ENCODE assay signal across 10 mouse cellular contexts in the genomic region with DNA sequence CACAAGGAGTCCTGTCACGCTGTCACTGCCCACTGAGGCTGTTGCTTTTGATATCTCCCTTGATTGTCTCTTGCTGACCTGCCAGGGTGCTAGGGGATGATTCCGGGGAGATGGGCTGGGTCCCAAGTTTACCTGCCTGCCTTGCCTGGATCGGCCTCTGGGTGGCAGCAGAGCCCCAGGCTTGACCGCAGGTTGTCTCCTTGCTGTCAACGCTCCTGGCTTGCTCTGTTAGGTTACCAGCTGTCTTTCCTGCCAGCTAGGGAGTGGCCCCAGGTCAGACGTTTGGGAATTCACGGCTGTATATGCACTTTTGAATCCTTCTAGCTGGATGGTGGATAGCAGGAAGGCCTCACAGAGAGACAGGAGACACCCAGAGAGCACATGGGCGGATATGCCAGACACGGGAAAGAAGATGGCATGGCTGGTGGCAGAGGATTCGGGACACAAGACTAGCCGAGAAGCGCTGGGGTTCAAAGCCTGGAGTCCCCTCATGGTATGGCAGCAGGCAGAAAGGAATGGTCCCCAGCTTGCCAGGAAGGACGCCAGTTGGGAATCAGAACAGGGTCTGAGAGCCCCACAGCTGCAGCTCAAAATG. TPM values are rescaled to one million over a fixed set of nuclear protein-coding genes. Genes with fewer than 3 reads are reported as not detected.
A peak's percentile ranks its signal among the peaks of the same experiment; 100 is the strongest.
DNase-seq lines count a peak whose midpoint lies in the region; ATAC-seq and TF ChIP-seq lines count a peak whose summit lies in the region.
"Had no signal": no experiment of that assay in that cellular context is flagged by ENCODE, and none has a peak within 500 bp of the region (broad histone marks: within the 10 kb centered on the region; RNA-seq: fewer than 3 reads in every experiment).

No protein-coding gene starts in this region.

- no peak overlapping the region for H3K4me3 ChIP-seq in heart, embryonic 11.5 days (ENCODE audit: low read depth, low read length)
- H3K4me3 ChIP-seq in bone marrow, adult 2 months (replicated peaks; ENCODE audit: control insufficient read depth, low read depth, low read length) = no peak overlapping the region
- H3K4me3 ChIP-seq in embryonic fibroblast, embryonic 13.5 days (ENCODE audit: insufficient read depth, low read length) = no peak overlapping the region
- H3K4me3 ChIP-seq in hindbrain, embryonic 12.5 days = no peak overlapping the region
- H3K4me3 ChIP-seq in midbrain, embryonic 13.5 days (replicated peaks) = no peak overlapping the region
- H3K4me3 ChIP-seq: liver, embryonic 15.5 days had no signal

- H3K4me1 ChIP-seq in heart, embryonic 11.5 days (ENCODE audit: control insufficient read depth, insufficient read depth, low read length) = peaks cover 15% of the 10 kb centered on the region
- H3K4me1 ChIP-seq in bone marrow, adult 2 months (ENCODE audit: control insufficient read depth, insufficient read depth, low read length) = no peaks in the 10 kb centered on the region
- no peaks in the 10 kb centered on the region; the same call in 1 of the 2 replicates for H3K4me1 ChIP-seq in embryonic fibroblast, embryonic 13.5 days (ENCODE audit: control insufficient read depth, insufficient read depth, low read length)
- H3K4me1 ChIP-seq in hindbrain, embryonic 12.5 days = peaks cover 27% of the 10 kb centered on the region
- H3K4me1 ChIP-seq in midbrain, embryonic 13.5 days (replicated peaks) = peaks cover 25% of the 10 kb centered on the region
- H3K4me1 ChIP-seq: liver, embryonic 15.5 days had no signal

- peak; percentile 90 for TF ChIP-seq CTCF in bone marrow, adult 2 months (IDR thresholded peaks at IDR 0.05; ENCODE audit: control insufficient read depth, insufficient read depth, low read length)
- peak; percentile 98 for TF ChIP-seq CTCF in embryonic fibroblast, embryonic 13.5 days (IDR thresholded peaks at IDR 0.05; ENCODE audit: borderline replicate concordance, insufficient read depth, low read length)

- WGBS in heart, embryonic 11.5 days (ENCODE audit: insufficient replicate concordance) = 32% methylated on average over 13 of the region's 13 CpGs
- WGBS in bone marrow, adult 2 months = 29% methylated on average over 13 of the region's 13 CpGs
- WGBS in hindbrain, embryonic 12.5 days = 30% methylated on average over 13 of the region's 13 CpGs
- WGBS in midbrain, embryonic 13.5 days = 37% methylated on average over 13 of the region's 13 CpGs

- no peaks in the 10 kb centered on the region for H3K36me3 ChIP-seq in heart, embryonic 11.5 days (ENCODE audit: control insufficient read depth, insufficient read depth, low read length)
- H3K36me3 ChIP-seq in hindbrain, embryonic 12.5 days = no peaks in the 10 kb centered on the region
- H3K36me3 ChIP-seq in midbrain, embryonic 13.5 days = no peaks in the 10 kb centered on the region
- H3K36me3 ChIP-seq: G1E; liver, embryonic 15.5 days had no signal

- no peak overlapping the region for H3K27ac ChIP-seq in heart, embryonic 11.5 days (ENCODE audit: low read depth, low read length)
- no peak overlapping the region for H3K27ac ChIP-seq in bone marrow, adult 2 months (ENCODE audit: control insufficient read depth, insufficient read depth, low read depth, low read length, poor library complexity)
- H3K27ac ChIP-seq in embryonic fibroblast, embryonic 13.5 days (ENCODE audit: insufficient read depth, low read length) = no peak overlapping the region
- H3K27ac ChIP-seq in hindbrain, embryonic 12.5 days = no peak overlapping the region
- no peak overlapping the region for H3K27ac ChIP-seq in midbrain, embryonic 13.5 days
- H3K27ac ChIP-seq: liver, embryonic 15.5 days had no signal

- no peak for TF ChIP-seq POLR2A in bone marrow, adult 2 months (IDR thresholded peaks at IDR 0.05; ENCODE audit: borderline replicate concordance, control insufficient read depth, low read depth, low read length)
- TF ChIP-seq POLR2A in embryonic fibroblast, embryonic 13.5 days (IDR thresholded peaks at IDR 0.05; ENCODE audit: low read depth, low read length) = no peak

- intact Hi-C loops in left cerebral cortex, postnatal 25 days (cut with DNase I) = loop anchor here (5.0 kb wide), 3 partner anchors 244 to 1174 kb away; partner anchors contain the start of gene Csmd2

- no peaks in the 10 kb centered on the region; the same call in 1 of the 2 replicates for H3K27me3 ChIP-seq in heart, embryonic 11.5 days (ENCODE audit: control insufficient read depth, insufficient read depth, low read length)
- H3K27me3 ChIP-seq in hindbrain, embryonic 12.5 days = peaks cover 7% of the 10 kb centered on the region; the same call in 1 of the 2 replicates
- no peaks in the 10 kb centered on the region for H3K27me3 ChIP-seq in midbrain, embryonic 13.5 days
- H3K27me3 ChIP-seq: liver, embryonic 15.5 days had no signal

- no peak overlapping the region for H3K9ac ChIP-seq in heart, embryonic 11.5 days (ENCODE audit: low read depth, low read length)
- H3K9ac ChIP-seq in hindbrain, embryonic 12.5 days = no peak overlapping the region
- H3K9ac ChIP-seq in midbrain, embryonic 13.5 days (replicated peaks) = 0 out of 2 replicates have a peak overlapping the region, but pooled peaks have one; percentile 11
- H3K9ac ChIP-seq: liver, embryonic 15.5 days had no signal

- H3K4me2 ChIP-seq in heart, embryonic 11.5 days = no peak overlapping the region
- H3K4me2 ChIP-seq in hindbrain, embryonic 12.5 days (replicated peaks) = no peak overlapping the region
- H3K4me2 ChIP-seq in midbrain, embryonic 13.5 days (replicated peaks) = no peak overlapping the region
- H3K4me2 ChIP-seq: liver, embryonic 15.5 days had no signal

- no peak for ATAC-seq in heart, embryonic 11.5 days (replicated peaks; ENCODE audit: insufficient number of reproducible peaks, low FRiP score, low TSS enrichment)
- 0 out of 2 replicates have a peak, but pooled peaks have one; percentile 9 for ATAC-seq in hindbrain, embryonic 12.5 days (ENCODE audit: low FRiP score)
- peak; percentile 57; the same call in 1 of the 2 replicates for ATAC-seq in midbrain, embryonic 13.5 days

- DNase-seq in heart, adult 18-20 months = peak; percentile 17 to 80
- peak; percentile 65 to 69 for DNase-seq in left cerebral cortex, postnatal 25 days (ENCODE audit: low spot score in 2 of 2)
- peak; percentile 25 to 72 for DNase-seq in spleen, postnatal 4 days (ENCODE audit: low spot score in 2 of 2)

- no peaks in the 10 kb centered on the region for H3K9me3 ChIP-seq in heart, embryonic 11.5 days (replicated peaks; ENCODE audit: control insufficient read depth, low read length)
- no peaks in the 10 kb centered on the region for H3K9me3 ChIP-seq in hindbrain, embryonic 12.5 days (replicated peaks)
- H3K9me3 ChIP-seq in midbrain, embryonic 13.5 days = no peaks in the 10 kb centered on the region
- H3K9me3 ChIP-seq: liver, embryonic 15.5 days had no signal

RNA-seq across cellular contexts. Expression of gene Gjb5, which starts 10.5 kb away (rescaled TPM):
- under 1 TPM; 0.40 to 0.49 TPM for total RNA-seq in heart, adult 18-20 months (2021)
- polyA plus RNA-seq in heart, embryonic 11.5 days (2014; fragmentation: Nextera tagmentation; extraction: Ambion mirVana) = 0.45 and 0.70 TPM in 2 replicates
- 1.7 TPM in 1 of 2 replicates, not detected in the other for polyA plus RNA-seq in bone marrow, adult 2 months (2011; ENCODE audit: insufficient read depth, insufficient read length, low replicate concordance, missing spikeins)
- 2.0 and 4.0 TPM in 2 replicates for polyA plus RNA-seq in embryonic fibroblast, embryonic 13.5 days (2011; ENCODE audit: insufficient read length, low read depth, missing spikeins)
- polyA plus RNA-seq in hindbrain, embryonic 12.5 days (2016; fragmentation: Nextera tagmentation; extraction: Ambion mirVana) = 0.30 and 0.44 TPM in 2 replicates
- total RNA-seq in left cerebral cortex, postnatal 25 days (2021) = not detected
- 0.09 TPM in 1 of 2 replicates, not detected in the other for polyA plus RNA-seq in midbrain, embryonic 13.5 days (2015; fragmentation: Nextera tagmentation; extraction: Ambion mirVana)
- polyA plus RNA-seq: G1E had no signal

RNA-seq across cellular contexts. Expression of gene Gjb4, which starts 14.6 kb away (rescaled TPM):
- not detected for total RNA-seq in heart, adult 18-20 months (2021)
- polyA plus RNA-seq in heart, embryonic 11.5 days (2014; fragmentation: Nextera tagmentation; extraction: Ambion mirVana) = not detected in 2 replicates
- polyA plus RNA-seq in bone marrow, adult 2 months (2011; ENCODE audit: insufficient read depth, insufficient read length, low replicate concordance, missing spikeins) = not detected in 2 replicates
- 0.35 and 2.2 TPM in 2 replicates for polyA plus RNA-seq in embryonic fibroblast, embryonic 13.5 days (2011; ENCODE audit: insufficient read length, low read depth, missing spikeins)
- 0.19 and 0.36 TPM in 2 replicates for polyA plus RNA-seq in hindbrain, embryonic 12.5 days (2016; fragmentation: Nextera tagmentation; extraction: Ambion mirVana)
- total RNA-seq in left cerebral cortex, postnatal 25 days (2021) = not detected
- polyA plus RNA-seq in midbrain, embryonic 13.5 days (2015; fragmentation: Nextera tagmentation; extraction: Ambion mirVana) = 0.11 TPM in 1 of 2 replicates, not detected in the other
- polyA plus RNA-seq: G1E; liver, embryonic 15.5 days had no signal

RNA-seq across cellular contexts. Expression of gene Gjb3, which starts 37.8 kb away (rescaled TPM):
- under 1 TPM; 0.15 to 0.23 TPM for total RNA-seq in heart, adult 18-20 months (2021)
- polyA plus RNA-seq in heart, embryonic 11.5 days (2014; fragmentation: Nextera tagmentation; extraction: Ambion mirVana) = 0.16 and 0.41 TPM in 2 replicates
- 4.3 TPM in 1 of 2 replicates, not detected in the other for polyA plus RNA-seq in bone marrow, adult 2 months (2011; ENCODE audit: insufficient read depth, insufficient read length, low replicate concordance, missing spikeins)
- polyA plus RNA-seq in embryonic fibroblast, embryonic 13.5 days (2011; ENCODE audit: insufficient read length, low read depth, missing spikeins) = 6.6 and 14.0 TPM in 2 replicates
- polyA plus RNA-seq in hindbrain, embryonic 12.5 days (2016; fragmentation: Nextera tagmentation; extraction: Ambion mirVana) = 0.33 and 0.46 TPM in 2 replicates
- total RNA-seq in left cerebral cortex, postnatal 25 days (2021) = under 1 TPM in 1 of 2 experiments, not detected in 1; 0.27 TPM
- polyA plus RNA-seq in midbrain, embryonic 13.5 days (2015; fragmentation: Nextera tagmentation; extraction: Ambion mirVana) = 0.22 and 0.32 TPM in 2 replicates
- total RNA-seq: G1E had no signal
- polyA plus RNA-seq: G1E had no signal

RNA-seq across cellular contexts. Expression of gene Gja4, which starts 54.6 kb away (rescaled TPM):
- 1 to 10 TPM; 7.2 to 7.8 TPM for total RNA-seq in heart, adult 18-20 months (2021)
- polyA plus RNA-seq in heart, embryonic 11.5 days (2014; fragmentation: Nextera tagmentation; extraction: Ambion mirVana) = 40.6 and 41.5 TPM in 2 replicates
- not detected in 2 replicates for polyA plus RNA-seq in bone marrow, adult 2 months (2011; ENCODE audit: insufficient read depth, insufficient read length, low replicate concordance, missing spikeins)
- not detected in 2 replicates for polyA plus RNA-seq in embryonic fibroblast, embryonic 13.5 days (2011; ENCODE audit: insufficient read length, low read depth, missing spikeins)
- 13.9 and 15.2 TPM in 2 replicates for polyA plus RNA-seq in hindbrain, embryonic 12.5 days (2016; fragmentation: Nextera tagmentation; extraction: Ambion mirVana)
- total RNA-seq in left cerebral cortex, postnatal 25 days (2021) = 1 to 10 TPM; 3.1 to 4.8 TPM
- polyA plus RNA-seq in midbrain, embryonic 13.5 days (2015; fragmentation: Nextera tagmentation; extraction: Ambion mirVana) = 17.8 and 17.9 TPM in 2 replicates
- polyA plus RNA-seq: G1E had no signal
